Mouse (Mus musculus) G1E (cell line): Measurements from ENCODE around the gene Rcbtb2. TPM values are rescaled to one million over a fixed set of nuclear protein-coding genes. Genes with fewer than 3 reads are reported as not detected.

Source experiments
- ATAC-seq: 2 replicates; pipeline ENCODE4 v1.8.0; 2016; ENCODE audit warnings: mild to moderate bottlenecking; ENCODE audit not compliant: insufficient number of reproducible peaks, poor library complexity, low FRiP score, severe bottlenecking; ENCODE audit errors: extremely low read depth
- DNase-seq: peaks from one replicate; pipeline ENCODE4 v3.0.0; 2012; ENCODE audit warnings: low spot score
- H3K27me3 ChIP-seq: 2 replicates; pipeline ENCODE4 v1.6.1; 2012; ENCODE audit warnings: mild to moderate bottlenecking, low read length, inconsistent platforms; ENCODE audit not compliant: insufficient read depth
- H3K36me3 ChIP-seq: replicated peaks from 2 replicates; pipeline ENCODE3; 2012; ENCODE audit warnings: mild to moderate bottlenecking, inconsistent platforms
- H3K4me1 ChIP-seq: 2 replicates; pipeline ENCODE4 v1.6.1; 2012; ENCODE audit warnings: low read depth, low read length, inconsistent platforms, mixed read lengths; ENCODE audit not compliant: insufficient read depth
- H3K4me3 ChIP-seq: 2 replicates; pipeline ENCODE4 v1.5.1; 2012; ENCODE audit warnings: low read depth, mild to moderate bottlenecking, inconsistent platforms, low read length, moderate library complexity, mixed read lengths
- H3K9me3 ChIP-seq: replicated peaks from 2 replicates; pipeline ENCODE4 v1.6.1; 2012; ENCODE audit warnings: inconsistent platforms
- CTCF ChIP-seq: IDR thresholded peaks from 2 replicates; pipeline ENCODE4 v1.5.1; 2012; ENCODE audit warnings: low read depth, low read length, inconsistent platforms, mixed read lengths
- GATA1 ChIP-seq: IDR thresholded peaks from 2 replicates; pipeline ENCODE4 v1.6.1; 2012; ENCODE audit warnings: borderline replicate concordance, low read length, inconsistent platforms, mixed read lengths
- GATA2 ChIP-seq: IDR thresholded peaks from 2 replicates; pipeline ENCODE4 v1.6.1; 2012; ENCODE audit warnings: low read depth, low read length, inconsistent platforms, borderline replicate concordance
- POLR2AphosphoS5 ChIP-seq: IDR thresholded peaks from 2 replicates; pipeline ENCODE4 v1.6.1; 2012; ENCODE audit warnings: low read depth, low read length, inconsistent platforms; ENCODE audit not compliant: insufficient replicate concordance
- TAL1 ChIP-seq: conservative IDR thresholded peaks from 2 replicates; pipeline ENCODE4 v1.6.1; 2012; ENCODE audit warnings: low read depth, low read length, inconsistent platforms, mixed read lengths
- polyA plus RNA-seq: library from polyadenylated mRNA; stranded (reverse); fragments of >175 nt; gene quantifications from 2 replicates; pipeline ENCODE4 v1.2.3, GENCODE M21; 2012
- total RNA-seq, 2 experiments: library from RNA; stranded (forward) in 1 of 2; stranded (reverse) in 1 of 2; fragments of 200-1000 nt in 1 of 2; fragments of >200 nt in 1 of 2; fragmentation: Nextera tagmentation in 1 of 2; gene quantifications; 2 replicates each; pipeline ENCODE4 v1.2.3; 2014 to 2017

Gene Rcbtb2
- total and polyA plus RNA-seq, 3 experiments: 24.4 to 49.9 (median 34.8) TPM

GRCm38 (mm10) chr14:73211477-73211876 is 88.6 kb downstream of the Rcbtb2 start:
- DNase-seq (no peak), ATAC-seq (no peak)
- Histone ChIP-seq H3K9me3 (no peaks in the 10 kb centered on the region), H3K36me3 (peaks cover 69% of the 10 kb centered on the region), H3K27me3 (no peaks in the 10 kb centered on the region), H3K4me3 (no peak overlapping the region), H3K4me1 (no peaks in the 10 kb centered on the region)
- TF ChIP-seq POLR2AphosphoS5 (no peak), TAL1 (no peak)

- Histone ChIP-seq H3K4me1 (peaks cover 2% of the 10 kb centered on the region; the same call in 1 of the 2 replicates), H3K36me3 (peaks cover 63% of the 10 kb centered on the region)
- TF ChIP-seq GATA1 (no peak), TAL1 (no peak), CTCF (no peak), POLR2AphosphoS5 (no peak), GATA2 (no peak)
Observed at GRCm38 (mm10) chr14:73217062-73217461, 94.2 kb downstream of the Rcbtb2 start.

GRCm38 (mm10) chr14:73222316-73222970 is 99.6 kb downstream of the Rcbtb2 start:
- no peaks in the 10 kb centered on the region for H3K9me3 ChIP-seq
- peaks cover 4% of the 10 kb centered on the region; the same call in 1 of the 2 replicates for H3K4me1 ChIP-seq
- H3K36me3 ChIP-seq: peaks cover 48% of the 10 kb centered on the region
- no peak for ATAC-seq
- no peaks in the 10 kb centered on the region for H3K27me3 ChIP-seq
- TF ChIP-seq GATA1: no peak
- no peak for TF ChIP-seq POLR2AphosphoS5
- TF ChIP-seq CTCF: no peak
- TF ChIP-seq GATA2: no peak
- H3K4me3 ChIP-seq: no peak overlapping the region
- no peak for DNase-seq

More at GRCm38 (mm10) chr14:73217062-73217461, 94.2 kb downstream of the Rcbtb2 start:
- DNase-seq (no peak), ATAC-seq (no peak)
- Histone ChIP-seq H3K4me3 (no peak overlapping the region), H3K9me3 (no peaks in the 10 kb centered on the region), H3K27me3 (no peaks in the 10 kb centered on the region)

GRCm38 (mm10) chr14:73226346-73226745 is 103.5 kb downstream of the Rcbtb2 start:
- no peak for DNase-seq
- no peak for ATAC-seq
- Histone ChIP-seq H3K9me3 (no peaks in the 10 kb centered on the region), H3K4me3 (no peak overlapping the region), H3K4me1 (peaks cover 4% of the 10 kb centered on the region; the same call in 1 of the 2 replicates), H3K36me3 (peaks cover 57% of the 10 kb centered on the region), H3K27me3 (no peaks in the 10 kb centered on the region)
- TF ChIP-seq CTCF (no peak), POLR2AphosphoS5 (no peak), GATA2 (no peak), TAL1 (no peak), GATA1 (no peak)

- ATAC-seq: no peak
- Histone ChIP-seq H3K4me1 (0 out of 2 replicates have a peak, but pooled peaks cover 4% of the 10 kb centered on the region), H3K27me3 (no peaks in the 10 kb centered on the region), H3K9me3 (no peaks in the 10 kb centered on the region), H3K36me3 (peaks cover 61% of the 10 kb centered on the region), H3K4me3 (no peak overlapping the region)
- DNase-seq: no peak
- TF ChIP-seq TAL1: no peak
- no peak for TF ChIP-seq CTCF
- TF ChIP-seq POLR2AphosphoS5: no peak
- no peak for TF ChIP-seq GATA1
- TF ChIP-seq GATA2: no peak
Observed at GRCm38 (mm10) chr14:73226849-73227248, 104.0 kb downstream of the Rcbtb2 start.

GRCm38 (mm10) chr14:73231286-73231982 is 108.6 kb downstream of the Rcbtb2 start:
- no peak for ATAC-seq
- no peaks in the 10 kb centered on the region for H3K27me3 ChIP-seq

More at GRCm38 (mm10) chr14:73231286-73231982, 108.6 kb downstream of the Rcbtb2 start:
- Histone ChIP-seq H3K36me3 (peaks cover 53% of the 10 kb centered on the region), H3K9me3 (no peaks in the 10 kb centered on the region), H3K4me3 (no peak overlapping the region), H3K4me1 (peaks cover 17% of the 10 kb centered on the region)
- TF ChIP-seq POLR2AphosphoS5 (no peak), GATA1 (no peak), CTCF (no peak), TAL1 (no peak), GATA2 (no peak)
- no peak for DNase-seq
